ENCODE assay signal across 13 mouse cellular contexts in the genomic region with DNA sequence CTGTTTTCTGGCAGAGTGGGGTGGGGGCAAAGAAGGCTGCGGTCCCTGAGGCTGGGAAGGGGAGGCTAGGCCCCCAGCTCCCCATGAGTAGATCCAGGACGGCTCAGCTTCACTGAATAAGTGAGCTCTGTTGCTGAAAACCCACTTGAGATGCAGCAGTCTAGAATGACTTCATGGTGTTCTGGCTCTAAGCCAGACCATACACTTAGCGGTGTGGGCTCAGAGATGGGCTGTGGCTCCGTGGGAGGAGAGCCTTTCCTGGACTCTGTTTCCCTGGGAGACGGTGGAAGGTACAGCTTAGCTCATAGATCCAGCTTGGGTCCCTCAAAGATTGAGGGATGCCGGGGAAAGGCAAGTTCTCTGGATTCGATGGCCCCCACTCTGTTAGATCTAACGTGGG. TPM values are rescaled to one million over a fixed set of nuclear protein-coding genes. Genes with fewer than 3 reads are reported as not detected.
DNase-seq lines count a peak whose midpoint lies in the region; ATAC-seq and TF ChIP-seq lines count a peak whose summit lies in the region.
"Had no signal": no experiment of that assay in that cellular context is flagged by ENCODE, and none has a peak within 500 bp of the region (broad histone marks: within the 10 kb centered on the region; RNA-seq: fewer than 3 reads in every experiment).

No protein-coding gene starts in this region.

- no peaks in the 10 kb centered on the region for H3K9me3 ChIP-seq in lung, embryonic 14.5 days (ENCODE audit: low read depth, low read length)
- H3K9me3 ChIP-seq in E14TG2a.4 (ENCODE audit: low read length) = no peaks in the 10 kb centered on the region
- no peaks in the 10 kb centered on the region for H3K9me3 ChIP-seq in embryonic facial prominence, embryonic 13.5 days

- H3K36me3 ChIP-seq in lung, embryonic 14.5 days (ENCODE audit: insufficient read depth) = peaks cover 18% of the 10 kb centered on the region
- H3K36me3 ChIP-seq in E14TG2a.4 (ENCODE audit: insufficient read depth, low read length) = peaks cover 48% of the 10 kb centered on the region
- H3K36me3 ChIP-seq in embryonic facial prominence, embryonic 13.5 days = peaks cover 60% of the 10 kb centered on the region

- H3K27ac ChIP-seq in gastrocnemius, adult 2 months = peak overlapping the region; percentile 87; the same call in 1 of the 2 replicates
- H3K27ac ChIP-seq in lung, embryonic 14.5 days (ENCODE audit: low read depth) = no peak overlapping the region
- H3K27ac ChIP-seq in embryonic facial prominence, embryonic 13.5 days = peak overlapping the region; percentile 53; the same call in 1 of the 2 replicates

- TF ChIP-seq POLR2A in lung, adult 2 months (IDR thresholded peaks at IDR 0.05; ENCODE audit: borderline replicate concordance, extremely low read depth, low read depth, low read length) = no peak

- no peaks in the 10 kb centered on the region for H3K4me1 ChIP-seq in lung, embryonic 14.5 days (ENCODE audit: insufficient read depth)
- peaks cover 5% of the 10 kb centered on the region; the same call in 1 of the 2 replicates for H3K4me1 ChIP-seq in lung, adult 2 months (ENCODE audit: control insufficient read depth, insufficient read depth, low read length)
- peaks cover 69% of the 10 kb centered on the region for H3K4me1 ChIP-seq in E14TG2a.4 (replicated peaks; ENCODE audit: low read depth, low read length)
- H3K4me1 ChIP-seq in embryonic facial prominence, embryonic 13.5 days = peaks cover 33% of the 10 kb centered on the region

- WGBS in lung, embryonic 14.5 days = 55% methylated on average over 8 of the region's 8 CpGs
- 66% methylated on average over 8 of the region's 8 CpGs for WGBS in lung, adult 2 months
- WGBS in embryonic facial prominence, embryonic 13.5 days = 72% methylated on average over 8 of the region's 8 CpGs

- H3K4me3 ChIP-seq in gastrocnemius, adult 2 months = no peak overlapping the region
- H3K4me3 ChIP-seq in lung, embryonic 14.5 days (ENCODE audit: low read depth, low read length) = no peak overlapping the region
- no peak overlapping the region for H3K4me3 ChIP-seq in lung, adult 2 months (replicated peaks; ENCODE audit: extremely low read depth, low read depth, low read length)
- peak overlapping the region; percentile 85 for H3K4me3 ChIP-seq in E14TG2a.4 (replicated peaks; ENCODE audit: low read length)
- H3K4me3 ChIP-seq in embryonic facial prominence, embryonic 13.5 days = no peak overlapping the region
- H3K4me3 ChIP-seq: erythroblast, embryonic 14.5 days had no signal

- no peak for TF ChIP-seq CTCF in gastrocnemius, adult 2 months (IDR thresholded peaks at IDR 0.05)
- no peak for TF ChIP-seq CTCF in lung, embryonic 14.5 days (IDR thresholded peaks at IDR 0.05; ENCODE audit: low read depth)
- no peak for TF ChIP-seq CTCF in lung, adult 2 months (IDR thresholded peaks at IDR 0.05; ENCODE audit: insufficient read depth, low read length)
- TF ChIP-seq CTCF in E14TG2a.4 (conservative IDR thresholded peaks at IDR 0.05; ENCODE audit: low read length) = no peak

- H3K4me2 ChIP-seq in lung, embryonic 14.5 days = no peak overlapping the region
- H3K4me2 ChIP-seq in embryonic facial prominence, embryonic 13.5 days = no peak overlapping the region

- ATAC-seq in lung, embryonic 14.5 days (ENCODE audit: insufficient read depth) = no peak
- ATAC-seq in embryonic facial prominence, embryonic 13.5 days (ENCODE audit: insufficient number of reproducible peaks, insufficient read depth, low FRiP score, low TSS enrichment, low read depth) = no peak
- ATAC-seq in inflammation-experienced regulatory T-cells, adult 6 months = no peak

- peaks cover 16% of the 10 kb centered on the region; the same call in 1 of the 2 replicates for H3K27me3 ChIP-seq in lung, embryonic 14.5 days (ENCODE audit: insufficient read depth, low read length)
- no peaks in the 10 kb centered on the region for H3K27me3 ChIP-seq in E14TG2a.4 (ENCODE audit: insufficient read depth, low read length)
- peaks cover 14% of the 10 kb centered on the region for H3K27me3 ChIP-seq in embryonic facial prominence, embryonic 13.5 days
- H3K27me3 ChIP-seq: CH12.LX had no signal

- no peak for DNase-seq in gastrocnemius, adult 2 months
- DNase-seq in gastrocnemius, adult 8-10 months (ENCODE audit: low spot score in 2 of 2) = no peak
- peak; percentile 65 for DNase-seq in lung, embryonic 14.5 days
- no peak for DNase-seq in lung, adult 2 months
- DNase-seq in cerebellum, adult 11-12 months = no peak
- DNase-seq: cerebellum, postnatal 10 days; heart, postnatal 36 days had no signal

- no peak overlapping the region for H3K9ac ChIP-seq in lung, embryonic 14.5 days
- H3K9ac ChIP-seq in embryonic facial prominence, embryonic 13.5 days = no peak overlapping the region

- intact Hi-C loops in gastrocnemius, adult 2 months (cut with DNase I) = no loop called here

RNA-seq across cellular contexts. Expression of gene Arl5c, which starts 8.2 kb away (rescaled TPM):
- total RNA-seq in gastrocnemius, adult 2 months (2021) = under 1 TPM; 0.31 to 0.47 TPM
- under 1 TPM in 2 of 4 experiments, not detected in 2; 0.18 to 0.19 TPM for total RNA-seq in gastrocnemius, adult 8-10 months (2022)
- polyA plus RNA-seq in lung, embryonic 14.5 days (2014; fragmentation: Nextera tagmentation; extraction: Ambion mirVana) = 11.4 and 11.5 TPM in 2 replicates
- polyA plus RNA-seq in lung, adult 2 months (2012; rRNA removed) = 2.7 and 5.1 TPM in 2 replicates
- 9.6 and 14.7 TPM in 2 replicates for polyA plus RNA-seq in embryonic facial prominence, embryonic 13.5 days (2015; fragmentation: Nextera tagmentation; extraction: Ambion mirVana)
- polyA plus RNA-seq in inflammation-experienced regulatory T-cells, adult 6 months (2017; shearing (Covaris generic)) = 10 to 100 TPM; 43.8 to 60.5 (median 53.2) TPM
- polyA plus RNA-seq: erythroblast, embryonic 14.5 days had no signal

RNA-seq across cellular contexts. Expression of gene Plxdc1, which starts 17.9 kb away (rescaled TPM):
- total RNA-seq in gastrocnemius, adult 2 months (2021) = 1 to 10 TPM; 3.0 to 3.1 TPM
- 1 to 10 TPM; 1.3 to 3.4 (median 1.9) TPM for total RNA-seq in gastrocnemius, adult 8-10 months (2022)
- 0.53 and 0.64 TPM in 2 replicates for polyA plus RNA-seq in lung, embryonic 14.5 days (2014; fragmentation: Nextera tagmentation; extraction: Ambion mirVana)
- 18.5 and 20.9 TPM in 2 replicates for polyA plus RNA-seq in lung, adult 2 months (2012; rRNA removed)
- 0.18 and 0.34 TPM in 2 replicates for polyA plus RNA-seq in embryonic facial prominence, embryonic 13.5 days (2015; fragmentation: Nextera tagmentation; extraction: Ambion mirVana)
- 1 to 10 TPM; 1.1 to 8.5 (median 2.2) TPM for polyA plus RNA-seq in inflammation-experienced regulatory T-cells, adult 6 months (2017; shearing (Covaris generic))

RNA-seq across cellular contexts. Expression of gene Cacnb1, which starts 18.7 kb away (rescaled TPM):
- total RNA-seq in gastrocnemius, adult 2 months (2021) = 100 to 1,000 TPM; 199 to 214 TPM
- total RNA-seq in gastrocnemius, adult 8-10 months (2022) = 100 to 1,000 TPM; 172 to 203 (median 187) TPM
- polyA plus RNA-seq in lung, embryonic 14.5 days (2014; fragmentation: Nextera tagmentation; extraction: Ambion mirVana) = 5.4 and 5.5 TPM in 2 replicates
- 16.0 and 25.6 TPM in 2 replicates for polyA plus RNA-seq in lung, adult 2 months (2012; rRNA removed)
- polyA plus RNA-seq in embryonic facial prominence, embryonic 13.5 days (2015; fragmentation: Nextera tagmentation; extraction: Ambion mirVana) = 16.6 and 17.3 TPM in 2 replicates
- 1 to 10 TPM; 1.5 to 2.7 (median 2.4) TPM for polyA plus RNA-seq in inflammation-experienced regulatory T-cells, adult 6 months (2017; shearing (Covaris generic))

RNA-seq across cellular contexts. Expression of gene Rpl19, which starts 22.3 kb away (rescaled TPM):
- 100 to 1,000 TPM; 404 to 490 TPM for total RNA-seq in gastrocnemius, adult 2 months (2021)
- 100 to 1,000 TPM; 364 to 479 (median 402) TPM for total RNA-seq in gastrocnemius, adult 8-10 months (2022)
- polyA plus RNA-seq in lung, embryonic 14.5 days (2014; fragmentation: Nextera tagmentation; extraction: Ambion mirVana) = 1,155 and 1,171 TPM in 2 replicates
- polyA plus RNA-seq in lung, adult 2 months (2012; rRNA removed) = 426 and 513 TPM in 2 replicates
- polyA plus RNA-seq in embryonic facial prominence, embryonic 13.5 days (2015; fragmentation: Nextera tagmentation; extraction: Ambion mirVana) = 983 and 1,161 TPM in 2 replicates
- 1,000 to 10,000 TPM; 2,465 to 4,071 (median 3,234) TPM for polyA plus RNA-seq in inflammation-experienced regulatory T-cells, adult 6 months (2017; shearing (Covaris generic))

RNA-seq across cellular contexts. Expression of gene Stac2, which starts 49.1 kb away (rescaled TPM):
- under 1 TPM in 1 of 2 experiments, not detected in 1; 0.11 TPM for total RNA-seq in gastrocnemius, adult 2 months (2021)
- total RNA-seq in gastrocnemius, adult 8-10 months (2022) = under 1 TPM in 2 of 4 experiments, not detected in 2; 0.11 to 0.70 TPM
- 0.05 and 0.14 TPM in 2 replicates for polyA plus RNA-seq in lung, embryonic 14.5 days (2014; fragmentation: Nextera tagmentation; extraction: Ambion mirVana)
- 0.88 and 1.2 TPM in 2 replicates for polyA plus RNA-seq in lung, adult 2 months (2012; rRNA removed)
- polyA plus RNA-seq in embryonic facial prominence, embryonic 13.5 days (2015; fragmentation: Nextera tagmentation; extraction: Ambion mirVana) = 0.30 and 0.65 TPM in 2 replicates
- polyA plus RNA-seq in inflammation-experienced regulatory T-cells, adult 6 months (2017; shearing (Covaris generic)) = under 1 TPM in 1 of 3 experiments, not detected in 2; 0.23 TPM
- total RNA-seq: CH12.LX; monocyte, adult 5-6 weeks had no signal
- polyA plus RNA-seq: erythroblast, embryonic 14.5 days had no signal
